Mouse (Mus musculus) ES-E14 (cell line): ENCODE results near the gene Cds1. TPM values are rescaled to one million over a fixed set of nuclear protein-coding genes. Genes with fewer than 3 reads are reported as not detected.

ENCODE experiments used
- DNase-seq: peaks from one replicate; pipeline ENCODE4 v3.0.0-alpha.2; 2013; ENCODE audit warnings: low read depth, low spot score
- H3K27ac ChIP-seq: 2 replicates; pipeline ENCODE4 v1.5.1; 2012; ENCODE audit warnings: low read depth, mild to moderate bottlenecking, low read length, moderate library complexity, mixed read lengths; ENCODE audit not compliant: poor library complexity, insufficient read depth, severe bottlenecking
- H3K36me3 ChIP-seq: 2 replicates; pipeline ENCODE4 v1.6.1; 2012; ENCODE audit warnings: mild to moderate bottlenecking, low read length, moderate library complexity, mixed read lengths; ENCODE audit not compliant: control insufficient read depth, poor library complexity, insufficient read depth, severe bottlenecking
- H3K4me1 ChIP-seq, 2 experiments: fragments of 150-350 bp in 1 of 2; sonication (generic) in 1 of 2; 2 replicates each; pipeline ENCODE4 v1.6.1; 2012; ENCODE audit warnings: low read length in 2 of 2, mild to moderate bottlenecking in 1 of 2, mixed read lengths in 1 of 2; ENCODE audit not compliant: control insufficient read depth in 2 of 2, insufficient read depth in 2 of 2, poor library complexity in 1 of 2
- H3K4me3 ChIP-seq, 2 experiments: fragments of 150-350 bp in 1 of 2; sonication (generic) in 1 of 2; 2 replicates each; pipeline ENCODE4 v1.5.1; 2012; ENCODE audit warnings: low read length in 2 of 2, low read depth in 1 of 2, mild to moderate bottlenecking in 1 of 2, mixed read lengths in 1 of 2; ENCODE audit not compliant: insufficient read depth in 1 of 2, poor library complexity in 1 of 2, severe bottlenecking in 1 of 2
- H3K9ac ChIP-seq: 2 replicates; pipeline ENCODE4 v1.6.1; 2012; ENCODE audit warnings: low read depth, mild to moderate bottlenecking, low read length, mixed read lengths; ENCODE audit not compliant: poor library complexity, insufficient read depth, severe bottlenecking
- H3K9me3 ChIP-seq: fragments of 150-350 bp; sonication (generic); 2 replicates; pipeline ENCODE4 v1.6.1; 2012; ENCODE audit warnings: low read depth, mild to moderate bottlenecking, low read length; ENCODE audit not compliant: control insufficient read depth, insufficient read depth
- CHD2 ChIP-seq: IDR thresholded peaks from 2 replicates; pipeline ENCODE4 v1.6.1; 2014; ENCODE audit warnings: mild to moderate bottlenecking, low read depth, low read length, inconsistent platforms
- HCFC1 ChIP-seq: IDR thresholded peaks from 2 replicates; pipeline ENCODE4 v1.6.1; 2012; ENCODE audit warnings: low read length, inconsistent platforms, borderline replicate concordance; ENCODE audit not compliant: insufficient read depth
- MAFK ChIP-seq: IDR thresholded peaks from 2 replicates; pipeline ENCODE4 v1.6.1; 2014; ENCODE audit warnings: mild to moderate bottlenecking, low read depth, low read length, inconsistent platforms; ENCODE audit not compliant: insufficient read depth
- ZC3H11A ChIP-seq: IDR thresholded peaks from 2 replicates; pipeline ENCODE4 v1.6.1; 2012; ENCODE audit warnings: low read depth, mild to moderate bottlenecking, inconsistent platforms, low read length, borderline replicate concordance
- ZNF384 ChIP-seq: IDR thresholded peaks from 2 replicates; pipeline ENCODE4 v1.6.1; 2012; ENCODE audit warnings: low read depth, low read length, inconsistent platforms
- in situ Hi-C, 2 experiments: fragments of 600-800 bp; cut with MboI; formaldehyde crosslinking; loops; one replicate each; pipeline ENCODE4 v1.15.1; 2025; ENCODE audit warnings: low sequenced_read_pairs in 2 of 2, inconsistent platforms in 1 of 2; ENCODE audit not compliant: unreplicated experiment in 2 of 2
- total RNA-seq: library from RNA; depleted of rRNA; stranded (reverse); fragments of 300-350 nt; gene quantifications from 2 replicates; pipeline ENCODE4 v1.2.3, GENCODE M21; 2012

Gene Cds1
- total RNA-seq, 1 experiment: 4.1 TPM

GRCm38 (mm10) chr5:101801891-101802290 lies 37.0 kb downstream of the Cds1 start:
- H3K9ac ChIP-seq: no peak overlapping the region
- no peak for TF ChIP-seq ZNF384
- no peak for TF ChIP-seq HCFC1
- no peak for TF ChIP-seq CHD2
- TF ChIP-seq MAFK: no peak
- TF ChIP-seq ZC3H11A: no peak
- H3K36me3 ChIP-seq: peaks cover 12% of the 10 kb centered on the region; the same call in 1 of the 2 replicates
- no peaks in the 10 kb centered on the region for H3K9me3 ChIP-seq
- no peak overlapping the region for H3K4me3 ChIP-seq
- no peaks in the 10 kb centered on the region for H3K4me1 ChIP-seq
- H3K27ac ChIP-seq: no peak overlapping the region
- in situ Hi-C loops: no loop called here
- DNase-seq: no peak

GRCm38 (mm10) chr5:101802358-101803022 lies 37.6 kb downstream of the Cds1 start:
- no peak overlapping the region for H3K9ac ChIP-seq
- H3K27ac ChIP-seq: no peak overlapping the region
- in situ Hi-C loops: no loop called here
- no peak for TF ChIP-seq HCFC1
- no peak for TF ChIP-seq ZC3H11A
- peaks cover 10% of the 10 kb centered on the region; the same call in 1 of the 2 replicates for H3K36me3 ChIP-seq
- no peak overlapping the region for H3K4me3 ChIP-seq
- H3K9me3 ChIP-seq: no peaks in the 10 kb centered on the region
- H3K4me1 ChIP-seq: no peaks in the 10 kb centered on the region
- no peak for DNase-seq

GRCm38 (mm10) chr5:101811296-101812169 lies 46.6 kb downstream of the Cds1 start:
- in situ Hi-C loops: no loop called here
- no peak overlapping the region for H3K27ac ChIP-seq
- no peak overlapping the region for H3K4me3 ChIP-seq
- TF ChIP-seq CHD2 (no peak), HCFC1 (no peak), MAFK (no peak), ZNF384 (no peak), ZC3H11A (no peak)
- peaks cover 0 to 4% of the 10 kb centered on the region in 2 experiments; a peak in 2 of 4 replicates for H3K4me1 ChIP-seq
- H3K36me3 ChIP-seq: peaks cover 6% of the 10 kb centered on the region; the same call in 1 of the 2 replicates
- H3K9ac ChIP-seq: no peak overlapping the region
- no peak for DNase-seq
- no peaks in the 10 kb centered on the region for H3K9me3 ChIP-seq

GRCm38 (mm10) chr5:101816822-101817221 lies 51.9 kb downstream of the Cds1 start:
- H3K9ac ChIP-seq: no peak overlapping the region
- in situ Hi-C loops: no loop called here
- DNase-seq: no peak
- H3K36me3 ChIP-seq: peaks cover 16% of the 10 kb centered on the region; the same call in 1 of the 2 replicates
- no peak overlapping the region for H3K4me3 ChIP-seq
- no peaks in the 10 kb centered on the region for H3K9me3 ChIP-seq
- TF ChIP-seq ZNF384 (no peak), MAFK (no peak), ZC3H11A (no peak), CHD2 (no peak), HCFC1 (no peak)
- no peak overlapping the region for H3K27ac ChIP-seq
- peaks cover 1 to 24% of the 10 kb centered on the region in 2 experiments; a peak in 3 of 4 replicates for H3K4me1 ChIP-seq
